Mouse (Mus musculus) adrenal gland, postnatal 4 days (tissue): Measurements from ENCODE around the gene Auts2. TPM values are rescaled to one million over a fixed set of nuclear protein-coding genes. Genes with fewer than 3 reads are reported as not detected.

ENCODE experiments used
- DNase-seq, 2 experiments: peaks; one replicate each; pipeline ENCODE4 v3.0.0; 2021 to 2022; ENCODE audit warnings: low spot score in 2 of 2, mixed read lengths in 2 of 2
- total RNA-seq, 2 experiments: library from RNA; stranded (reverse); gene quantifications; 2 replicates each; pipeline ENCODE4 v1.2.3; 2021

The Auts2 gene
- total RNA-seq, 2 experiments from 2014 or later = 72.9 to 80.5 TPM

- no peak for DNase-seq
Measured at GRCm38 (mm10) chr5:132502036-132502435, 41.1 kb downstream of the Auts2 start.

GRCm38 (mm10) chr5:132500817-132501231 lies 42.3 kb downstream of the Auts2 start:
- DNase-seq = no peak

GRCm38 (mm10) chr5:132498896-132499295 lies 44.2 kb downstream of the Auts2 start:
- DNase-seq = no peak

GRCm38 (mm10) chr5:132498045-132498444 lies 45.1 kb downstream of the Auts2 start:
- DNase-seq = no peak

GRCm38 (mm10) chr5:132492793-132493192 lies 50.4 kb downstream of the Auts2 start:
- DNase-seq = no peak

GRCm38 (mm10) chr5:132492040-132492439 lies 51.1 kb downstream of the Auts2 start:
- DNase-seq = no peak

- DNase-seq = no peak
Measured at GRCm38 (mm10) chr5:132491508-132491907, 51.6 kb downstream of the Auts2 start.

- no peak for DNase-seq
Measured at GRCm38 (mm10) chr5:132490326-132490725, 52.8 kb downstream of the Auts2 start.

GRCm38 (mm10) chr5:132489736-132490313 lies 53.3 kb downstream of the Auts2 start:
- DNase-seq = no peak

- no peak for DNase-seq
Measured at GRCm38 (mm10) chr5:132486831-132487230, 56.3 kb downstream of the Auts2 start.

GRCm38 (mm10) chr5:132485994-132486393 lies 57.1 kb downstream of the Auts2 start:
- no peak for DNase-seq

GRCm38 (mm10) chr5:132485448-132485847 lies 57.7 kb downstream of the Auts2 start:
- DNase-seq = no peak

- no peak for DNase-seq
Measured at GRCm38 (mm10) chr5:132481476-132481875, 61.7 kb downstream of the Auts2 start.

- DNase-seq = no peak
Measured at GRCm38 (mm10) chr5:132480461-132480860, 62.7 kb downstream of the Auts2 start.

GRCm38 (mm10) chr5:132479227-132479857 lies 63.8 kb downstream of the Auts2 start:
- no peak for DNase-seq

- DNase-seq = no peak
Measured at GRCm38 (mm10) chr5:132477533-132477932, 65.6 kb downstream of the Auts2 start.

GRCm38 (mm10) chr5:132472905-132473321 lies 70.2 kb downstream of the Auts2 start:
- DNase-seq = no peak

GRCm38 (mm10) chr5:132472184-132472829 lies 70.8 kb downstream of the Auts2 start:
- DNase-seq = no peak

- no peak for DNase-seq
Measured at GRCm38 (mm10) chr5:132467364-132467743, 75.8 kb downstream of the Auts2 start.

- DNase-seq = no peak
Measured at GRCm38 (mm10) chr5:132466427-132467363, 76.4 kb downstream of the Auts2 start.

- no peak for DNase-seq
Measured at GRCm38 (mm10) chr5:132462560-132462959, 80.6 kb downstream of the Auts2 start.
